Mouse (Mus musculus) kidney, embryonic 16.5 days (tissue): ENCODE measurements around the gene H60b. TPM values are rescaled to one million over a fixed set of nuclear protein-coding genes. Genes with fewer than 3 reads are reported as not detected.
"Not testable (repeated sequence)": the region's sequence is repeated elsewhere in the genome, so short reads cannot be mapped to it uniquely, and the experiment has no call there.

Experiments
- ATAC-seq: fragments of 200-750 bp; cut with Nextera tagmentation; 2 replicates; pipeline ENCODE4 v1.8.0; 2017; ENCODE audit warnings: moderate TSS enrichment; ENCODE audit not compliant: low FRiP score, low TSS enrichment
- H3K27ac ChIP-seq: fragments of 300-500 bp; sonication (generic); 2 replicates; pipeline ENCODE4 v1.5.1; 2014; ENCODE audit warnings: low read length
- H3K27me3 ChIP-seq: fragments of 300-500 bp; sonication (generic); 2 replicates; pipeline ENCODE4 v1.6.1; 2014; ENCODE audit warnings: low read length, control low read depth, mixed read lengths; ENCODE audit not compliant: insufficient read depth
- H3K36me3 ChIP-seq: fragments of 300-500 bp; sonication (generic); 2 replicates; pipeline ENCODE4 v1.6.1; 2014; ENCODE audit warnings: low read length, control low read depth, mixed read lengths; ENCODE audit not compliant: insufficient read depth
- H3K4me1 ChIP-seq: fragments of 300-500 bp; sonication (generic); 2 replicates; pipeline ENCODE4 v1.6.1; 2014; ENCODE audit warnings: low read length, control low read depth, mixed read lengths; ENCODE audit not compliant: insufficient read depth
- H3K4me2 ChIP-seq: fragments of 300-500 bp; sonication (generic); replicated peaks from 2 replicates; pipeline ENCODE4 v1.6.1; 2014; ENCODE audit warnings: low read depth, low read length
- H3K4me3 ChIP-seq: fragments of 300-500 bp; sonication (generic); 2 replicates; pipeline ENCODE4 v1.5.1; 2014; ENCODE audit warnings: mild to moderate bottlenecking, low read length
- H3K9ac ChIP-seq: fragments of 300-500 bp; sonication (generic); replicated peaks from 2 replicates; pipeline ENCODE4 v1.6.1; 2014; ENCODE audit warnings: low read length
- H3K9me3 ChIP-seq: fragments of 300-500 bp; sonication (generic); 2 replicates; pipeline ENCODE4 v1.6.1; 2016; ENCODE audit warnings: low read length, control low read depth
- WGBS: fragments of 180-500 bp; shearing (Covaris S2); extraction: QIAGEN DNeasy Blood & Tissue Kit; methylation state at CpG from one replicate; pipeline ENCODE4 v1.1.7; 2014; 5-methylcytosine and 5-hydroxymethylcytosine counted together
- polyA plus RNA-seq: library from polyadenylated mRNA; unstranded; fragments of >200 nt; fragmentation: Nextera tagmentation; extraction: Ambion mirVana; gene quantifications from 2 replicates; pipeline ENCODE4 v1.2.1, GENCODE M21; 2015

Gene H60b
- polyA plus RNA-seq, 1 experiment from 2014 or later, result 1.5 TPM

- H3K4me1 ChIP-seq, H3K36me3 ChIP-seq, H3K27ac ChIP-seq, H3K9me3 ChIP-seq, H3K9ac ChIP-seq, ATAC-seq: not testable (repeated sequence)
- H3K4me3 ChIP-seq, result peak overlapping the region; percentile 75
- under 1% methylated on average over 54 of the region's 55 CpGs for WGBS
- peak overlapping the region; percentile 99 for H3K4me2 ChIP-seq
- H3K27me3 ChIP-seq, result peaks cover 36% of the 10 kb centered on the region
Observed at GRCm38 (mm10) chr10:22151056-22151862, 7.1 kb upstream of the H60b start.

- not testable (repeated sequence) for H3K27ac ChIP-seq, H3K4me1 ChIP-seq, H3K4me3 ChIP-seq, H3K36me3 ChIP-seq, H3K9me3 ChIP-seq, H3K9ac ChIP-seq, ATAC-seq, H3K4me2 ChIP-seq
- 3% methylated on average over 11 of the region's 11 CpGs for WGBS
- peaks cover 44% of the 10 kb centered on the region for H3K27me3 ChIP-seq
Observed at GRCm38 (mm10) chr10:22151863-22152640, 6.3 kb upstream of the H60b start.

GRCm38 (mm10) chr10:22153147-22153690 lies 5.2 kb upstream of the H60b start:
- H3K9me3 ChIP-seq, H3K27ac ChIP-seq, ATAC-seq, H3K36me3 ChIP-seq, H3K4me2 ChIP-seq, H3K9ac ChIP-seq, H3K4me3 ChIP-seq: not testable (repeated sequence)
- 5% methylated on average over 7 of the region's 7 CpGs for WGBS
- Histone ChIP-seq H3K4me1 (peaks cover 11% of the 10 kb centered on the region), H3K27me3 (peaks cover 49% of the 10 kb centered on the region)

GRCm38 (mm10) chr10:22154127-22154526 lies 4.3 kb upstream of the H60b start:
- under 1% methylated on average over 36 of the region's 38 CpGs for WGBS
- not testable (repeated sequence) for H3K36me3 ChIP-seq, H3K9ac ChIP-seq, H3K9me3 ChIP-seq, ATAC-seq, H3K27ac ChIP-seq
- Histone ChIP-seq H3K4me1 (peaks cover 15% of the 10 kb centered on the region), H3K4me2 (peak overlapping the region; percentile 53), H3K4me3 (peak overlapping the region; percentile 41), H3K27me3 (peaks cover 52% of the 10 kb centered on the region)

- 20% methylated on average over 3 of the region's 3 CpGs for WGBS
Observed at GRCm38 (mm10) chr10:22154871-22155799, 3.3 kb upstream of the H60b start.

GRCm38 (mm10) chr10:22159131-22159561 lies 760 bp downstream of the H60b start:
- 0% methylated on average over 24 of the region's 24 CpGs for WGBS
- Histone ChIP-seq H3K4me1 (peaks cover 8% of the 10 kb centered on the region), H3K9ac (no peak overlapping the region), H3K4me3 (peak overlapping the region; percentile 48), H3K27me3 (peaks cover 49% of the 10 kb centered on the region), H3K9me3 (no peaks in the 10 kb centered on the region), H3K36me3 (no peaks in the 10 kb centered on the region), H3K27ac (no peak overlapping the region), H3K4me2 (peak overlapping the region; percentile 57)
- ATAC-seq, result peak; percentile 55

More at GRCm38 (mm10) chr10:22154871-22155799, 3.3 kb upstream of the H60b start:
- Histone ChIP-seq H3K36me3 (no peaks in the 10 kb centered on the region), H3K4me2 (no peak overlapping the region), H3K9ac (no peak overlapping the region), H3K4me3 (no peak overlapping the region), H3K4me1 (peaks cover 14% of the 10 kb centered on the region), H3K27me3 (peaks cover 58% of the 10 kb centered on the region), H3K27ac (no peak overlapping the region), H3K9me3 (no peaks in the 10 kb centered on the region)
- ATAC-seq, result no peak

GRCm38 (mm10) chr10:22159581-22160140 lies 1.3 kb downstream of the H60b start:
- Histone ChIP-seq H3K36me3 (no peaks in the 10 kb centered on the region), H3K9me3 (no peaks in the 10 kb centered on the region), H3K4me3 (peak overlapping the region; percentile 48), H3K27ac (no peak overlapping the region), H3K9ac (no peak overlapping the region), H3K4me2 (peak overlapping the region; percentile 57), H3K4me1 (peaks cover 8% of the 10 kb centered on the region), H3K27me3 (peaks cover 46% of the 10 kb centered on the region)
- 2% methylated on average over 23 of the region's 23 CpGs for WGBS
- no peak for ATAC-seq

GRCm38 (mm10) chr10:22163279-22163678 lies 4.9 kb downstream of the H60b start:
- Histone ChIP-seq H3K4me3 (0 out of 2 replicates have a peak overlapping the region, but pooled peaks have one; percentile 16), H3K27me3 (peaks cover 19% of the 10 kb centered on the region), H3K4me2 (peak overlapping the region; percentile 42)
- H3K4me1 ChIP-seq, H3K9me3 ChIP-seq, H3K27ac ChIP-seq, H3K9ac ChIP-seq, H3K36me3 ChIP-seq: not testable (repeated sequence)
- 8% methylated on average over 9 of the region's 9 CpGs for WGBS
- peak; percentile 57; the same call in 1 of the 2 replicates for ATAC-seq
